Mouse (Mus musculus) left cerebral cortex, postnatal 4 days (tissue): Measurements from ENCODE around the gene Theg. TPM values are rescaled to one million over a fixed set of nuclear protein-coding genes. Genes with fewer than 3 reads are reported as not detected.
A peak's percentile ranks its signal among the peaks of the same experiment; 100 is the strongest.

Experiments used
- DNase-seq: peaks from one replicate; pipeline ENCODE4 v3.0.0-alpha.2; 2022
- intact Hi-C: fragments of 180-260 bp; cut with DNase I; formaldehyde crosslinking; loops from one replicate; pipeline ENCODE4 v1.15.1; 2025
- microRNA-seq: library from miRNA; unstranded; fragments of <30 nt; microRNA quantifications from one replicate; pipeline ENCODE4 v1.2.0, GENCODE M21; 2022
- total RNA-seq, 2 experiments: library from RNA; stranded (reverse); gene quantifications; 2 replicates each; pipeline ENCODE4 v1.2.3; 2021

Gene Theg
- total RNA-seq, 2 experiments from 2014 or later, result not detected

GRCm38 (mm10) chr10:79538323-79538722, 48.8 kb downstream of the Theg start:
- DNase-seq, result peak; percentile 49
- intact Hi-C loops, result loop anchor here (5.0 kb wide), 1 partner anchor 1071 kb away; no protein-coding TSS in a partner anchor

- intact Hi-C loops, result loop anchor here (5.0 kb wide), 1 partner anchor 1070 kb away; no protein-coding TSS in a partner anchor
- no peak for DNase-seq
These were observed 49.4 kb downstream of the Theg start for GRCm38 (mm10) chr10:79537781-79538180.

- intact Hi-C loops, result loop anchor here (5.0 kb wide), 1 partner anchor 1070 kb away; no protein-coding TSS in a partner anchor
- DNase-seq, result no peak
These were observed 49.9 kb downstream of the Theg start for GRCm38 (mm10) chr10:79537271-79537670.

GRCm38 (mm10) chr10:79536461-79537080, 50.6 kb downstream of the Theg start:
- no peak for DNase-seq
- intact Hi-C loops, result loop anchor here (5.0 kb wide), 1 partner anchor 1069 kb away; no protein-coding TSS in a partner anchor

GRCm38 (mm10) chr10:79535431-79535830, 51.7 kb downstream of the Theg start:
- DNase-seq, result no peak
- intact Hi-C loops, result loop anchor here (5.0 kb wide), 1 partner anchor 1068 kb away; no protein-coding TSS in a partner anchor

GRCm38 (mm10) chr10:79534426-79534825, 52.7 kb downstream of the Theg start:
- no peak for DNase-seq
- intact Hi-C loops, result no loop called here

- DNase-seq, result peak; percentile 60
- intact Hi-C loops, result no loop called here
These were observed 53.8 kb downstream of the Theg start, which contains the start of gene Plpp2 for GRCm38 (mm10) chr10:79533126-79533911. Gene Plpp2, minus strand, starts transcription at chr10:79533796.

GRCm38 (mm10) chr10:79532678-79533077, 54.5 kb downstream of the Theg start:
- intact Hi-C loops, result no loop called here
- no peak for DNase-seq

GRCm38 (mm10) chr10:79531593-79531992, 55.5 kb downstream of the Theg start:
- intact Hi-C loops, result no loop called here
- DNase-seq, result no peak

GRCm38 (mm10) chr10:79530721-79531120, 56.4 kb downstream of the Theg start:
- no peak for DNase-seq
- intact Hi-C loops, result no loop called here

- intact Hi-C loops, result no loop called here
- DNase-seq, result no peak
These were observed 56.9 kb downstream of the Theg start for GRCm38 (mm10) chr10:79530241-79530640.

- intact Hi-C loops, result no loop called here
- DNase-seq, result no peak
These were observed 59.0 kb downstream of the Theg start for GRCm38 (mm10) chr10:79528081-79528480.

GRCm38 (mm10) chr10:79527453-79527845, 59.7 kb downstream of the Theg start:
- no peak for DNase-seq
- intact Hi-C loops, result no loop called here

GRCm38 (mm10) chr10:79526661-79527452, 60.3 kb downstream of the Theg start:
- no peak for DNase-seq
- intact Hi-C loops, result no loop called here

Small RNAs within 50 kb of the gene (microRNA-seq; reads per million reads assigned to microRNA genes)
- gene Mir6909, result not detected

Other genes starting within 250 kb of the Theg start
- not detected for gene Vmn2r82, start 230.8 kb downstream of the Theg start, total RNA-seq
- gene Vmn2r83, start 118.6 kb downstream of the Theg start, total RNA-seq, result not detected
- 1 to 10 TPM; 7.9 to 9.4 TPM for gene Plpp2, start 53.5 kb downstream of the Theg start, total RNA-seq
- gene Mier2, start 32.1 kb downstream of the Theg start, total RNA-seq, result 10 to 100 TPM; 51.2 to 56.5 TPM
- 10 to 100 TPM; 20.7 to 24.4 TPM for gene C2cd4c, start 26.7 kb upstream of the Theg start, total RNA-seq
- 10 to 100 TPM; 46.0 to 49.8 TPM for gene Shc2, start 50.6 kb upstream of the Theg start, total RNA-seq
- under 1 TPM; 0.38 to 0.40 TPM for gene Odf3l2, start 58.4 kb upstream of the Theg start, total RNA-seq
- under 1 TPM; 0.72 to 0.84 TPM for gene Madcam1, start 77.2 kb upstream of the Theg start, total RNA-seq
- gene Tpgs1, start 82.0 kb upstream of the Theg start, total RNA-seq, result 10 to 100 TPM; 57.0 to 59.9 TPM
- 10 to 100 TPM; 59.6 to 61.5 TPM for gene Cdc34, start 94.9 kb upstream of the Theg start, total RNA-seq
- 1 to 10 TPM; 2.6 to 3.3 TPM for gene Gzmm, start 101.7 kb upstream of the Theg start, total RNA-seq
- 100 to 1,000 TPM; 486 to 495 TPM for gene Bsg, start 117.2 kb upstream of the Theg start, total RNA-seq
- 10 to 100 TPM; 47.4 to 53.8 TPM for gene Hcn2, start 129.3 kb upstream of the Theg start, total RNA-seq
- gene Polrmt, start 159.2 kb upstream of the Theg start, total RNA-seq, result 10 to 100 TPM; 44.8 to 51.8 TPM
- gene Fgf22, start 167.7 kb upstream of the Theg start, total RNA-seq, result 1 to 10 TPM; 1.3 to 1.7 TPM
- 10 to 100 TPM; 85.0 to 95.3 TPM for gene Rnf126, start 179.6 kb upstream of the Theg start, total RNA-seq
- gene Fstl3, start 189.9 kb upstream of the Theg start, total RNA-seq, result 1 to 10 TPM; 2.5 to 3.2 TPM
- under 1 TPM in 1 of 2 experiments, not detected in 1; 0.52 TPM for gene Prss57, start 203.6 kb upstream of the Theg start, total RNA-seq
- 100 to 1,000 TPM; 404 to 409 TPM for gene Palm, start 206.2 kb upstream of the Theg start, total RNA-seq
- gene Misp, start 233.7 kb upstream of the Theg start, total RNA-seq, result under 1 TPM; 0.46 to 0.76 TPM